Mouse (Mus musculus) kidney, adult 2 months (tissue): ENCODE data around the gene Glis3.

Experiments
- CTCF ChIP-seq: fragments of 200-500 bp; conservative IDR thresholded peaks from 2 replicates; pipeline ENCODE4 v1.5.1; 2011; ENCODE audit warnings: low read depth, mild to moderate bottlenecking, control low read depth, low read length, moderate library complexity, mixed read lengths; ENCODE audit not compliant: insufficient read depth, insufficient read length
- POLR2A ChIP-seq: fragments of 200-500 bp; IDR thresholded peaks from one replicate; pipeline ENCODE4 v1.6.1; 2011; ENCODE audit warnings: low read depth, low read length, control low read depth

DNA sequence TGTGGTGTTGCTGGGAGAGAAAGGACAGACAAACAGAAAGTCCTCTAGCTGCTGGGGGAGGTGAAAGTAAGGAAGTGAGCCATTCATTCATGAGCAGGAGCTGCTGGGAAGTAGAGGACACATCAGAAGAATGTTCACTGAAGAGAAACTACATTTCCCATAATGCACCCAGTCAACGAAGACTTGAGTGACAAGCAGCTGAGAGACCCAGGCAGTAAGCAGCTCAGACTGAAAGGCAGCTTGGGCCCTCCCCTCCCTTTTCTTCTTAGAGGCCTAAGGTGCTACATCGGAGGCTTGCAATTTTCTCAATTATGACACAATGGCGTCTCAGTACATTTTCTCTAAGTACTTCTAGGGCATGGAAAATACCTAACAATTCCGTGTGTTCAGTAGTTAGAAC is 31.0 kb downstream of the Glis3 start:
- TF ChIP-seq CTCF (no peak), POLR2A (no peak)
